Mouse (Mus musculus) embryonic facial prominence, embryonic 14.5 days (tissue): ENCODE measurements around the gene Slco3a1. TPM values are rescaled to one million over a fixed set of nuclear protein-coding genes. Genes with fewer than 3 reads are reported as not detected.
A peak's percentile ranks its signal among the peaks of the same experiment; 100 is the strongest.

Experiments used
- ATAC-seq: fragments of 200-750 bp; cut with Nextera tagmentation; 2 replicates; pipeline ENCODE4 v1.8.0; 2017; ENCODE audit warnings: low read depth, moderate number of reproducible peaks, moderate TSS enrichment
- DNase-seq: peaks from one replicate; pipeline ENCODE4 v3.0.0-alpha.2; 2015; ENCODE audit warnings: low spot score
- H3K27ac ChIP-seq: fragments of 300-500 bp; sonication (generic); replicated peaks from 2 replicates; pipeline ENCODE4 v1.5.1; 2014; ENCODE audit warnings: low read depth, mild to moderate bottlenecking, low read length, moderate library complexity
- H3K27me3 ChIP-seq: fragments of 300-500 bp; sonication (generic); replicated peaks from 2 replicates; pipeline ENCODE4 v1.6.1; 2014; ENCODE audit warnings: low read length; ENCODE audit not compliant: control insufficient read depth, insufficient read depth
- H3K36me3 ChIP-seq: fragments of 300-500 bp; sonication (generic); 2 replicates; pipeline ENCODE4 v1.6.1; 2014; ENCODE audit warnings: low read length, mixed read lengths; ENCODE audit not compliant: control insufficient read depth, insufficient read depth
- H3K4me1 ChIP-seq: fragments of 300-500 bp; sonication (generic); 2 replicates; pipeline ENCODE4 v1.6.1; 2014; ENCODE audit warnings: antibody characterized with exemption, low read length; ENCODE audit not compliant: control insufficient read depth, insufficient read depth
- H3K4me2 ChIP-seq: fragments of 300-500 bp; sonication (generic); 2 replicates; pipeline ENCODE4 v1.6.1; 2014; ENCODE audit warnings: low read depth, mild to moderate bottlenecking, low read length, moderate library complexity, mixed read lengths
- H3K4me3 ChIP-seq: fragments of 300-500 bp; sonication (generic); 2 replicates; pipeline ENCODE4 v1.5.1; 2014; ENCODE audit warnings: low read depth, mild to moderate bottlenecking, low read length
- H3K9ac ChIP-seq: fragments of 300-500 bp; sonication (generic); 2 replicates; pipeline ENCODE4 v1.6.1; 2014; ENCODE audit warnings: low read depth, mild to moderate bottlenecking, low read length, moderate library complexity, mixed read lengths
- H3K9me3 ChIP-seq: fragments of 300-500 bp; sonication (generic); 2 replicates; pipeline ENCODE4 v1.6.1; 2016; ENCODE audit warnings: low read length; ENCODE audit not compliant: control insufficient read depth
- WGBS: fragments of 180-500 bp; shearing (Covaris S2); extraction: QIAGEN DNeasy Blood & Tissue Kit; methylation state at CpG from one replicate; pipeline ENCODE4 v1.1.7; 2014; 5-methylcytosine and 5-hydroxymethylcytosine counted together
- polyA plus RNA-seq: library from polyadenylated mRNA; unstranded; fragments of >200 nt; fragmentation: Nextera tagmentation; extraction: Ambion mirVana; gene quantifications from 2 replicates; pipeline ENCODE4 v1.2.1, GENCODE M21; 2014

Gene Slco3a1
- polyA plus RNA-seq, 1 experiment from 2014 or later, result 13.9 TPM

DNA sequence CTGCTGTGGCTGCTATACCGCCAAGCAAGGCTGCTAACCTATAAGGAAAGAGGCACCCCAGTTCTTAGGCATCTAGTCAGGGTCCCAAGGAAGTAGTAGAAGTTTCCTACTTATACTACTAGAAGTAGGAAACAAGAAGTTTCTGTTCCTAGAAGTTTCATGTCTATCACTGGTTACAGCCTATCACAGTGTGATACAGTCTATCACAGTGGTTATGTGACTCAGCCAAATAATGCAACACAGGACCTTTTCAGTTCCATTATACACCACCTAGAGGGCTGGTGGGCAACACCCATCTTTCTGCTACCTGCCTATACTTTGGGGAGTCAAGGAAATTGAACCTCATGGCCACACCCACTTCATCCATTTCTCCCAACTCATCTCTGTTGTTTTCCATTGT is 104.8 kb downstream of the Slco3a1 start:
- WGBS, result 88% methylated on average over 1 of the region's 1 CpGs
- DNase-seq (no peak), ATAC-seq (no peak)
- Histone ChIP-seq H3K36me3 (no peaks in the 10 kb centered on the region), H3K9me3 (no peaks in the 10 kb centered on the region), H3K4me1 (no peaks in the 10 kb centered on the region), H3K4me2 (no peak overlapping the region), H3K27me3 (no peaks in the 10 kb centered on the region), H3K4me3 (no peak overlapping the region), H3K27ac (no peak overlapping the region), H3K9ac (no peak overlapping the region)

DNA sequence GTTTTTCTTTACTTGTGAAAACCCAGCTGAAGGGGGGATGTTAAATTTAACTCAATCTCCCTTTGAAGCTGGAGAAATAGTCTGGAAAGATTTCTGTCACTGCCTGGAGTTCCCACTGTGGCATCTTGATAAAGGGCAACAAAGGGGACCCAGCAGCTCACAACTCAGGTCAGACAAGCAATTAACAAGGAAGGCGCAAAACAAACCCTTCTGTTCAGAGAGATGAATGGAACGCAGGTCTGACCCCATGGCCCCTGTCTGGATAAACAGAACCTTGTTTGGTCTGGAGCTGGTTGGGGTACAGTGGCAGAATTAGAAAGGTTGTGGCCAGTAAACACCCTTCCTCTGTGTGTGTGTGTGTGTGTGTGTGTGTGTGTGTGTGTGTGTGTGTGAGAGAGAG is 106.8 kb downstream of the Slco3a1 start:
- Histone ChIP-seq H3K9me3 (no peaks in the 10 kb centered on the region), H3K27ac (no peak overlapping the region), H3K4me3 (no peak overlapping the region), H3K9ac (no peak overlapping the region), H3K4me2 (no peak overlapping the region), H3K27me3 (no peaks in the 10 kb centered on the region), H3K36me3 (no peaks in the 10 kb centered on the region), H3K4me1 (no peaks in the 10 kb centered on the region)
- ATAC-seq (no peak), DNase-seq (no peak)
- 6% methylated on average over 2 of the region's 2 CpGs for WGBS

DNA sequence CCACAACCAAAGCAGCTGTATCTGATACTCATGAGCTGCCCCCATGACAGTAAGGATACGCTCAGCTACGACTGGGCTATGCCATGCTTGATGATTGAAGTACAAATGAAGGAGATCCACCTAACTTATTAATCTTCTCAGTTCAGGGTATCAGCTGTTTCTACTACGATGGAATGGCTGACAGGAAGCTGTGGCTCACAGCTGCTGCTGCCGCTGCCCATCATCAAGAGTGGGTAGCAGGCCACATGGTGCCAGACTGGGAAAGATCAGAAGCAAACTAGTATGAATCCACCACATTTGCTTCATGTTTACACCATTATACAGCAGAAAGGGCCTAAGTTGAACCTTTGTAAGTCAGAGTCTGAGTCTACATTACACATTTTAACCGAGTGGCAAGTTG is 109.4 kb downstream of the Slco3a1 start:
- H3K9me3 ChIP-seq, result no peaks in the 10 kb centered on the region
- H3K4me1 ChIP-seq, result no peaks in the 10 kb centered on the region
- ATAC-seq (no peak), DNase-seq (no peak)
- no peak overlapping the region for H3K4me3 ChIP-seq
- H3K27ac ChIP-seq, result no peak overlapping the region
- no peaks in the 10 kb centered on the region for H3K27me3 ChIP-seq
- H3K36me3 ChIP-seq, result no peaks in the 10 kb centered on the region
- 74% methylated on average over 5 of the region's 5 CpGs for WGBS
- H3K9ac ChIP-seq, result no peak overlapping the region
- H3K4me2 ChIP-seq, result no peak overlapping the region

DNA sequence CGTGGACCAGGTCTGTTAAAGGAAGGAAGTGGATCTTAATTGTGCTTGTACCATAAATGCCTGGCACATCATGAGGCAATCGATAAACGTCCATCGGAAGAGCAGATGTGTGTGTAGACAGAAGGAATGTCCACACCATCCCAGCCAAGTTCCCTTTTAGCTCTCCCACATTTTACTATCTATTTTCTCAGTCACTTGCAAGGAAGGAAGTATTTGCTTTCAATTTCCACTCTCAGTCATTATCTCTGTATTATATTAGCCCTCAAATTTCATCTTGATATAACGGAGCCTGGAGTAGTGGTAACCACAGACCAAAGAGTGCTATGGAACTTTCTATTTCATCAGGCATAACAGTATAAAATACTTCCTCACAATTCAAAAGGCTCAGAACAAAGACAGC is 112.2 kb downstream of the Slco3a1 start:
- Histone ChIP-seq H3K4me3 (no peak overlapping the region), H3K36me3 (no peaks in the 10 kb centered on the region), H3K9ac (no peak overlapping the region), H3K4me1 (no peaks in the 10 kb centered on the region), H3K4me2 (no peak overlapping the region), H3K27ac (no peak overlapping the region), H3K27me3 (no peaks in the 10 kb centered on the region), H3K9me3 (no peaks in the 10 kb centered on the region)
- DNase-seq (no peak), ATAC-seq (no peak)
- 70% methylated on average over 5 of the region's 5 CpGs for WGBS

DNA sequence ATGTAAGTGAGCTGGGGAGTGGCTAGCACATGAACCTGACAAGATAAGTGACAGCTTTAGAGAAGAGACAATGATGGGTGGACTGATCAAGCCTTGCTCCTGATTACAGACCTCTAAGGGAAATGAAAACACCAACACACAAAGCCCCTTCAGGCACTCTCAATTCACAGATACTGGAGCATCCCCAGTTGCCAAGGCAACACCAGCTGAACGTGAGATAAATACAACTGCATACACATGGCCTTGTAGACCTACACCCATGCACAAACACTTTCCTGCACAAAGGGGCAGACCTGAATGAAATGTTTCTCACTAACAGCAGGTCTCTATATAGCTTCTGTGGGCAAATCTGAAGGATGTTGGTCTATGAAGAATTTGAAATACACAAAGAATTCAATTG is 117.0 kb downstream of the Slco3a1 start:
- Histone ChIP-seq H3K4me1 (no peaks in the 10 kb centered on the region), H3K27ac (no peak overlapping the region), H3K9ac (no peak overlapping the region), H3K4me2 (no peak overlapping the region), H3K9me3 (no peaks in the 10 kb centered on the region), H3K4me3 (no peak overlapping the region), H3K27me3 (no peaks in the 10 kb centered on the region), H3K36me3 (no peaks in the 10 kb centered on the region)
- WGBS, result 58% methylated on average over 1 of the region's 1 CpGs
- DNase-seq, result no peak
- ATAC-seq, result no peak

DNA sequence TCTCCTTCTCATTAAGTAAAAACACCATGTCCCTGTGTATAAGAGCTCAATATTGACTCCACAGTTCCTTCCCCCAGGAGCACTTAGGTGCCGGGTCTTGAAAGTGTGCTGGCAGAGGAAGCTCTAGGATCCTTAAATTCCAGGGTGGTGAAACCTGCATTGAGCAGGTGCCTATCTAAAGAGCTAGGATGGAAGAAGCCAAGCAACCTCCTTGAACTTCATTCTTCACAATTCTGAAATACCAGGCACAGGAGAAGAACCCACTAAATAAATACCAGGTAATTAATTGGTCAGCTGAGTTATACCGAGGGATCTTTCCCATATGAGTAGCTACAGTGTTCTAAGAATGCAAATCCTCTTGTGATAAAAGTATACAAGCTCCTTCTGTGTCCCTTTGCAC is 117.9 kb downstream of the Slco3a1 start:
- H3K9me3 ChIP-seq, result no peaks in the 10 kb centered on the region
- no peak overlapping the region for H3K4me2 ChIP-seq
- H3K27me3 ChIP-seq, result no peaks in the 10 kb centered on the region
- no peak overlapping the region for H3K4me3 ChIP-seq
- no peaks in the 10 kb centered on the region for H3K36me3 ChIP-seq
- WGBS, result 86% methylated on average over 2 of the region's 2 CpGs
- no peak for ATAC-seq
- no peak overlapping the region for H3K27ac ChIP-seq
- H3K4me1 ChIP-seq, result no peaks in the 10 kb centered on the region
- no peak overlapping the region for H3K9ac ChIP-seq
- no peak for DNase-seq

DNA sequence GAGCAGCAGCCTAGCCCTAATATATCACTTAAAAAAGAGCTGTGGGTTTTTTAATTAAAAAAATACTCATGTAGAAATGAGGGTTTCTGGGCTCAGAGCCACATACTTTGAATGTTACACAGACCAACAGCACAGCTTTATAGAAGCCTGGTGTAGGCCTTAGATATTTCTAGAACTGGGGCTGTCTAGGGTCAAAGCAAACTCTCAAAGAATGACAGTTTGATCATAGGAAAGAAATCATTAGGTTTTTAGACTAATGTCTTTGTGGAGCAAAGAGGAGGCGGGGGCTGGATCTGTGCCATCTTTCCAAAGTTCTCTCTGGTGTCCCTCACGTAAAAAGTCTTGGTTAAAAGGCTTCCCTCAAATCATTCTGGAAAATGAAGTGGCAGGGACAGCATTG is 121.6 kb downstream of the Slco3a1 start:
- Histone ChIP-seq H3K27me3 (no peaks in the 10 kb centered on the region), H3K4me1 (no peaks in the 10 kb centered on the region), H3K4me2 (no peak overlapping the region), H3K9ac (no peak overlapping the region), H3K36me3 (no peaks in the 10 kb centered on the region), H3K9me3 (no peaks in the 10 kb centered on the region), H3K4me3 (no peak overlapping the region), H3K27ac (no peak overlapping the region)
- DNase-seq, result peak; percentile 68
- no peak for ATAC-seq
- 52% methylated on average over 2 of the region's 2 CpGs for WGBS

DNA sequence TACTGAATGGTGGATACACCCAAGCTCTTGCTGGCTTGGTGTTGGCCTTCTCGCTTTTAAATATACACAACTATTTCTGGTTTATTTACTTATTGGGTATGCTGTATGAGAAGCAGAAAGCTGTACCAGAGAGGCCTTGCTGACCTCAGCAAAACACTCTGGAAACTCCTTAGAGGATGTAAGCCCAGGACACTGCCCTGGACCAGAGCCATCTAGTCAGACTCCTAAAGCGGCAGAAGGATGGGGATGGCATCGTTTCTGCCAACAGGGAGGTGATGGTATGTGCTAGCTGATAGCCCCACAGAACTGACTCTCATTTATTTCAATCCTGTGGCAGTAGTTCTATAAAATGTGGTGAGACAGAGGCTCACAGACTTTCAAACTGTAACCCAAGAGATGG is 125.3 kb downstream of the Slco3a1 start:
- Histone ChIP-seq H3K4me1 (no peaks in the 10 kb centered on the region; the same call in 1 of the 2 replicates), H3K9ac (no peak overlapping the region), H3K36me3 (no peaks in the 10 kb centered on the region), H3K27ac (no peak overlapping the region), H3K4me2 (no peak overlapping the region), H3K27me3 (no peaks in the 10 kb centered on the region), H3K9me3 (no peaks in the 10 kb centered on the region), H3K4me3 (no peak overlapping the region)
- ATAC-seq, result no peak
- DNase-seq, result no peak
- 82% methylated on average over 3 of the region's 3 CpGs for WGBS

DNA sequence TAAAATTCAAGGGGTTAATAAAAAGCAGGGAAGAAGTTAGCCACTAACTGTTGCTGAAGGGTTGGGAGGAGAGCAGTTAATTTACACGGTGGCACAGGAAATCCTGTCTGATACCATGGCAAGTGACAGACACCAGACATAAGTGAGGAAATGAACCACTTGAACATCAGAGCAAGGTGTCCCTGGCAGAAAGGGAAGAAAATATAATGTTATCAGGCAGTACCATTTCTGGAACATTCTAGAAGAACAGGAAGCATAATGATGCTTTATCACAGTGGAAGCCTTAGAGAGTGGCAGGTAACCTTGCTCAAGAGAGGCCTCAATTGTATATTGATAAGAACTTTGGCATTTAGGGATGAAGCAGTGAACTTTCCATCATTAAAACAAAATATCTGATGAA is 127.4 kb downstream of the Slco3a1 start:
- Histone ChIP-seq H3K4me2 (no peak overlapping the region), H3K9ac (no peak overlapping the region), H3K27me3 (no peaks in the 10 kb centered on the region), H3K4me1 (peaks cover 6% of the 10 kb centered on the region; the same call in 1 of the 2 replicates), H3K9me3 (no peaks in the 10 kb centered on the region), H3K36me3 (no peaks in the 10 kb centered on the region), H3K27ac (no peak overlapping the region), H3K4me3 (no peak overlapping the region)
- 62% methylated on average over 1 of the region's 1 CpGs for WGBS
- DNase-seq (no peak), ATAC-seq (no peak)
